Mouse (Mus musculus) gastrocnemius, adult 2 months (tissue): Measurements from ENCODE around the gene Dnah14. TPM values are rescaled to one million over a fixed set of nuclear protein-coding genes. Genes with fewer than 3 reads are reported as not detected.

Experiments
- DNase-seq: peaks from one replicate; pipeline ENCODE4 v3.0.0; 2022
- H3K27ac ChIP-seq: fragments of 200-600 bp; 2 replicates; pipeline ENCODE4 v1.8.1; 2022; ENCODE audit warnings: mild to moderate bottlenecking
- H3K4me3 ChIP-seq: fragments of 200-600 bp; 2 replicates; pipeline ENCODE4 v1.8.1; 2022; ENCODE audit warnings: mild to moderate bottlenecking, moderate library complexity
- CTCF ChIP-seq: fragments of 200-600 bp; IDR thresholded peaks from 2 replicates; pipeline ENCODE4 v1.8.1; 2022; ENCODE audit warnings: antibody characterized with exemption, mild to moderate bottlenecking, moderate library complexity
- intact Hi-C: fragments of 180-260 bp; cut with DNase I; formaldehyde crosslinking; loops from one replicate; pipeline ENCODE4 v1.15.1; 2025
- total RNA-seq, 2 experiments: library from RNA; stranded (reverse); gene quantifications; 2 replicates each; pipeline ENCODE4 v1.2.3; 2021

Gene Dnah14
- total RNA-seq, 2 experiments from 2014 or later, result not detected

- intact Hi-C loops, result no loop called here
- TF ChIP-seq CTCF, result no peak
- no peak for DNase-seq
- no peak overlapping the region for H3K4me3 ChIP-seq
- H3K27ac ChIP-seq, result no peak overlapping the region
These were observed 48.5 kb downstream of the Dnah14 start for GRCm38 (mm10) chr1:181624876-181625275.

GRCm38 (mm10) chr1:181628276-181628675 is 51.9 kb downstream of the Dnah14 start:
- TF ChIP-seq CTCF, result no peak
- intact Hi-C loops, result no loop called here
- DNase-seq, result no peak
- Histone ChIP-seq H3K27ac (no peak overlapping the region), H3K4me3 (no peak overlapping the region)

GRCm38 (mm10) chr1:181631371-181631770 is 55.0 kb downstream of the Dnah14 start:
- Histone ChIP-seq H3K27ac (no peak overlapping the region), H3K4me3 (no peak overlapping the region)
- no peak for DNase-seq
- intact Hi-C loops, result no loop called here
- TF ChIP-seq CTCF, result no peak

GRCm38 (mm10) chr1:181637997-181638713 is 61.8 kb downstream of the Dnah14 start:
- intact Hi-C loops, result no loop called here
- no peak for DNase-seq
- Histone ChIP-seq H3K27ac (no peak overlapping the region), H3K4me3 (no peak overlapping the region)
- no peak for TF ChIP-seq CTCF

- intact Hi-C loops, result no loop called here
- H3K27ac ChIP-seq, result no peak overlapping the region
- no peak for DNase-seq
- no peak overlapping the region for H3K4me3 ChIP-seq
- no peak for TF ChIP-seq CTCF
These were observed 64.0 kb downstream of the Dnah14 start for GRCm38 (mm10) chr1:181640383-181640782.

GRCm38 (mm10) chr1:181647467-181647866 is 71.1 kb downstream of the Dnah14 start:
- intact Hi-C loops, result no loop called here
- no peak for TF ChIP-seq CTCF
- H3K4me3 ChIP-seq, result no peak overlapping the region
- DNase-seq, result no peak
- H3K27ac ChIP-seq, result no peak overlapping the region

- intact Hi-C loops, result no loop called here
- no peak for TF ChIP-seq CTCF
- Histone ChIP-seq H3K4me3 (no peak overlapping the region), H3K27ac (no peak overlapping the region)
- DNase-seq, result no peak
These were observed 77.1 kb downstream of the Dnah14 start for GRCm38 (mm10) chr1:181653481-181653880.

- no peak for TF ChIP-seq CTCF
- intact Hi-C loops, result no loop called here
These were observed 80.1 kb downstream of the Dnah14 start for GRCm38 (mm10) chr1:181656421-181656820.

GRCm38 (mm10) chr1:181666801-181667200 is 90.4 kb downstream of the Dnah14 start:
- DNase-seq, result no peak
- Histone ChIP-seq H3K27ac (no peak overlapping the region), H3K4me3 (no peak overlapping the region)
- TF ChIP-seq CTCF, result no peak
- intact Hi-C loops, result no loop called here

More at GRCm38 (mm10) chr1:181656421-181656820, 80.1 kb downstream of the Dnah14 start:
- Histone ChIP-seq H3K4me3 (no peak overlapping the region), H3K27ac (no peak overlapping the region)
- DNase-seq, result no peak

GRCm38 (mm10) chr1:181694729-181695498 is 118.6 kb downstream of the Dnah14 start:
- H3K27ac ChIP-seq, result no peak overlapping the region
- no peak for DNase-seq
- no peak overlapping the region for H3K4me3 ChIP-seq
- TF ChIP-seq CTCF, result no peak
- intact Hi-C loops, result no loop called here

GRCm38 (mm10) chr1:181728707-181729106 is 152.3 kb downstream of the Dnah14 start:
- peak; percentile 64 for DNase-seq
- H3K4me3 ChIP-seq, result no peak overlapping the region
- no peak overlapping the region for H3K27ac ChIP-seq
- intact Hi-C loops, result loop anchor here (1.0 to 10.0 kb wide), 3 partner anchors 153 to 414 kb away; partner anchors contain the start of gene Srp9
- peak; percentile 78 for TF ChIP-seq CTCF

- DNase-seq, result no peak
- Histone ChIP-seq H3K4me3 (no peak overlapping the region), H3K27ac (no peak overlapping the region)
- intact Hi-C loops, result no loop called here
- no peak for TF ChIP-seq CTCF
These were observed 157.2 kb downstream of the Dnah14 start for GRCm38 (mm10) chr1:181733517-181733916.

- TF ChIP-seq CTCF, result no peak
- H3K4me3 ChIP-seq, result no peak overlapping the region
- intact Hi-C loops, result no loop called here
- H3K27ac ChIP-seq, result no peak overlapping the region
- no peak for DNase-seq
These were observed 163.9 kb downstream of the Dnah14 start for GRCm38 (mm10) chr1:181740259-181740658.
